Mouse (Mus musculus): ENCODE measurements around the gene 2310022A10Rik. TPM values are rescaled to one million over a fixed set of nuclear protein-coding genes. Genes with fewer than 3 reads are reported as not detected.

Gene 2310022A10Rik
- total RNA-seq, 2 experiments from 2014 or later: 25.9 to 27.1 TPM

- no peak for DNase-seq (ENCODE audit: extremely low spot score in 1 of 2, low spot score in 2 of 2)
- Histone ChIP-seq H3K27ac (peak overlapping the region; percentile 73), H3K4me3 (no peak overlapping the region)
- intact Hi-C loops (cut with DNase I): no loop called here
- TF ChIP-seq CTCF (IDR thresholded peaks at IDR 0.05): no peak
These were observed 53.6 kb downstream of the 2310022A10Rik start for GRCm38 (mm10) chr7:27606481-27607254.

GRCm38 (mm10) chr7:27607580-27607979, 54.5 kb downstream of the 2310022A10Rik start:
- TF ChIP-seq CTCF (IDR thresholded peaks at IDR 0.05): no peak
- peak overlapping the region; percentile 73 for H3K27ac ChIP-seq
- no peak overlapping the region for H3K4me3 ChIP-seq
- intact Hi-C loops (cut with DNase I): no loop called here
- peak; percentile 50 to 53 for DNase-seq (ENCODE audit: extremely low spot score in 1 of 2, low spot score in 2 of 2)

GRCm38 (mm10) chr7:27608130-27608529, 55.1 kb downstream of the 2310022A10Rik start:
- TF ChIP-seq CTCF (IDR thresholded peaks at IDR 0.05): no peak
- Histone ChIP-seq H3K27ac (peak overlapping the region; percentile 73), H3K4me3 (no peak overlapping the region)
- intact Hi-C loops (cut with DNase I): no loop called here
- DNase-seq (ENCODE audit: extremely low spot score in 1 of 2, low spot score in 2 of 2): no peak

DNA sequence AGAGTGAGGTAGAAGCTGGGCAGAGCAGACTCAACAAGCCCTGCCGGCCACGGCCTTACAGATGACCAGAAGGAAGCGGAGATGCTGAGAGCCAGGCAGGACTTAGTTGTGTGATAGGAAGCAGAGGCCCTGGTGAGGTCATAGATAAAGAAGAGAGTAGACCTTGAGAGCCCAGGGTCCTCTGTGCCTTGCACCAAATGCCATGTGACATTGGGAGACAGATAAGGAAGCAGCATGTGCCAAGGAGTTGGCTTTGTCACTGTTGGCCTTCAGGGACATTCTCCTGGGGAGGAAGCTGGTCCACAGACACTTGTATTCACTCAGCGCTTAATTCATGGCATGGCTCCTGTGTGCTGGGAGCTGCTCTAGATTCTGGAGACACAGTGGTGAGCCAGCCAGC, 56.3 kb downstream of the 2310022A10Rik start:
- peak overlapping the region; percentile 44 for H3K27ac ChIP-seq
- no peak for TF ChIP-seq CTCF (IDR thresholded peaks at IDR 0.05)
- H3K4me3 ChIP-seq: no peak overlapping the region
- intact Hi-C loops (cut with DNase I): no loop called here
- no peak for DNase-seq (ENCODE audit: extremely low spot score in 1 of 2, low spot score in 2 of 2)

GRCm38 (mm10) chr7:27609688-27610087, 56.7 kb downstream of the 2310022A10Rik start:
- Histone ChIP-seq H3K4me3 (no peak overlapping the region), H3K27ac (peak overlapping the region; percentile 44)
- no peak for TF ChIP-seq CTCF (IDR thresholded peaks at IDR 0.05)
- intact Hi-C loops (cut with DNase I): no loop called here
- no peak for DNase-seq (ENCODE audit: extremely low spot score in 1 of 2, low spot score in 2 of 2)

DNA sequence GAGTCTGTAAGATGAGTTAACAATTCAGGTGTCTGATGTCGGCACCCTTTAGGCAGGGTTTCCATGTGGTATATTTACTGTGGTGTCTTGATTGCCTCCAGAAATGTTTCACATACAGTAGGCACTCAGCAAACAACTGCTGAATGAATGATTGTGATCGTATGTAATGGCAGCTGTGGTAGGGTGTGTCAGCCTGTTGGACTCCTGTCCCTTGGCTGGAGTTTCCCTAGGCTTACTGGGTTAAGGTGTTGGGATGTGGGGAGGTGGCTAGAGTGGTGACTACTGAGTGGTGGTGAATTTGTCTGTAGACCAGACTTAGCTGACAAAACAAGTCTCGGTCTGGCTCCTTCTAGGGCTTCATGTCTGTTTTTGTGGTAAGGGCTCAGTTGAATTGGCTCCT, 57.3 kb downstream of the 2310022A10Rik start:
- no peak for DNase-seq (ENCODE audit: extremely low spot score in 1 of 2, low spot score in 2 of 2)
- no peak for TF ChIP-seq CTCF (IDR thresholded peaks at IDR 0.05)
- no peak overlapping the region for H3K27ac ChIP-seq
- H3K4me3 ChIP-seq: no peak overlapping the region
- intact Hi-C loops (cut with DNase I): no loop called here

DNA sequence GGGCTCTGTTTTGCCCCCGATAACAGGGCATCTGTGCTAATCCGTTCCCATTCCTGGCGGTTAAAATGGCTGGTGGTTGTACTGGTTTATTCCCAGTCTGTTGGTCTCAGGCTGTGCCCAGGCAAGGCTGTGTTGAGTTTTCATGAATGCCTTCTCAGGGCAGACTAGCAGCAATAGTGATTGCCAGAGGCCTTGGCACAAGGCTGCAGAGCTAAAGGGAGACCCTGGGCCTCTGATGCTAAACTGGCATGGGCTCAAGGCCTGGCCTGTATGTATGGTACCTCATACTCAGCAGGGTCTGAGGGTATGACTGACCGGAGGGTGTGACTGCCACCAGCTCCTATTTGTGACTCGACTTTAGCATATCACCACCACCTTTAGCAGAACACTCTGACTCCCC, 57.8 kb downstream of the 2310022A10Rik start:
- H3K4me3 ChIP-seq: no peak overlapping the region
- 0 out of 2 replicates have a peak overlapping the region, but pooled peaks have one; percentile 37 for H3K27ac ChIP-seq
- no peak for DNase-seq (ENCODE audit: extremely low spot score in 1 of 2, low spot score in 2 of 2)
- intact Hi-C loops (cut with DNase I): no loop called here
- no peak for TF ChIP-seq CTCF (IDR thresholded peaks at IDR 0.05)

DNA sequence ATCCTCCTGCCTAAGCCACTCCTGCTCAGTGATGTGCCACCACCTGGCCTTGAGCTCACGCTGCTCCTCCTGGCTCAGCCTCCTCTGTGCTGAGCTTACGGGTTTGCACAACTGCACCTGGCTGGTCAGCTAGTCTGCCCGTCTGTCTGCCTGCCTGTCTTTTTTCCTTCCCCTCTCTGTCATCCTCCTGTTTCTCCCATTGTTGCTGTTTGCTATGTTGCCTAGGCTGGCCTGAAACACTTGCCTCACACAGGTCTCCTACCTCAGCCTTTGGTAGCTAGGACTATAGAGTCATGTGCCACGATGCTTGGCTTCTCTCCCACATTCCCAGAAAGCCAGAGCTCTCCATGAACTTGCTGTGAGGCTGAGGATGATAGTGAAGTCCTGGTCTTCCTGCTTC, 59.9 kb downstream of the 2310022A10Rik start:
- Histone ChIP-seq H3K27ac (peak overlapping the region; percentile 68), H3K4me3 (no peak overlapping the region)
- intact Hi-C loops (cut with DNase I): no loop called here
- DNase-seq (ENCODE audit: extremely low spot score in 1 of 2, low spot score in 2 of 2): no peak
- TF ChIP-seq CTCF (IDR thresholded peaks at IDR 0.05): no peak

GRCm38 (mm10) chr7:27613751-27614499, 60.9 kb downstream of the 2310022A10Rik start:
- Histone ChIP-seq H3K4me3 (no peak overlapping the region), H3K27ac (peak overlapping the region; percentile 68)
- DNase-seq (ENCODE audit: extremely low spot score in 1 of 2, low spot score in 2 of 2): no peak
- TF ChIP-seq CTCF (IDR thresholded peaks at IDR 0.05): no peak
- intact Hi-C loops (cut with DNase I): no loop called here

- Histone ChIP-seq H3K27ac (peak overlapping the region; percentile 54), H3K4me3 (no peak overlapping the region)
- DNase-seq (ENCODE audit: extremely low spot score in 1 of 2, low spot score in 2 of 2): no peak
- TF ChIP-seq CTCF (IDR thresholded peaks at IDR 0.05): no peak
- intact Hi-C loops (cut with DNase I): no loop called here
These were observed 68.0 kb downstream of the 2310022A10Rik start for GRCm38 (mm10) chr7:27621028-27621427.

DNA sequence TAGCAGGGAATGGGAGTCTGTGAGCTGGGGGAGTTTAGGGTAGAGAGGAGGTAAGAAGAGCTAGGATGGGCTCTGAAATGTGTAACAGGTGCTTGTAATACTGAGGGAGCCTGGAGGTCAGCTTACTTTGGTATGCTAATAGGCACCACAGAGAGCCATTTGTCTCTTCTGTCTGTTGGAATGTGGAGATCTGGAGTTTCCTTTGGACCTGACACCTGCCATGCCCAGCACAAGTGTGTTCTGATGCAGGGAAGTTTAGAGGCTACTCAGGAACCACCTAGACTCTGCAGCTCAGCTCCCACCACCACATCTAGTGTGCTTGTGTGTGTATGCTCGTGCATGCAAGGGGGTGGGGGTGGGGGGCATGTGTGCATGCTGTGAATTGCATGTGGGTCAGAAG, 69.2 kb downstream of the 2310022A10Rik start:
- Histone ChIP-seq H3K27ac (no peak overlapping the region; the same call in 1 of the 2 replicates), H3K4me3 (no peak overlapping the region)
- no peak for TF ChIP-seq CTCF (IDR thresholded peaks at IDR 0.05)
- intact Hi-C loops (cut with DNase I): no loop called here
- no peak for DNase-seq (ENCODE audit: extremely low spot score in 1 of 2, low spot score in 2 of 2)

DNA sequence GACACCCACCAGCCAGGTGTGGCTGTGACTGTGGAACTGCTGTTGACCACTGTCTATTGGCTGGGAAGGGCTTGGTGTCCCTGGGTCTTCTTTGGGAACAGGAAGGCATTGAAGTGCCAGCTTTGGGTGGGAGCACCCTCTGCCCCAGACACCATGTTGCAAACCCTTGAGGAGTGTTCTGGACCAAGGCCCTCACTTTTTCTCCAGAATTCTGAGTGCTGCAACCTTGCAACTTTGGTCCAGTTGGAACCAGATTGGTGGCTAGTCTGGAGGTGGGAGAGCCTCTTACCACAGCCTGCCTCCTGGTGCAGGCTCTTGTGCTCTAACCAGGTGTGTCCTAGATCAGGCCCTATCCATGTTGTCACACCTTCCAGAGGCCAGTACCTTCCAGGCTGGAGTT, 71.9 kb downstream of the 2310022A10Rik start:
- H3K4me3 ChIP-seq: no peak overlapping the region

More for the DNA sequence above, 71.9 kb downstream of the 2310022A10Rik start:
- intact Hi-C loops (cut with DNase I): no loop called here
- TF ChIP-seq CTCF (IDR thresholded peaks at IDR 0.05): no peak
- H3K27ac ChIP-seq: no peak overlapping the region
- DNase-seq (ENCODE audit: extremely low spot score in 1 of 2, low spot score in 2 of 2): no peak

Data from left cerebral cortex, adult 2 months (tissue).